In genomic region chr5:139738592-139739315, GRCm38 (mm10) we compare ENCODE assay signal across 14 mouse cellular contexts. TPM values are rescaled to one million over a fixed set of nuclear protein-coding genes. Genes with fewer than 3 reads are reported as not detected.
DNase-seq lines count a peak whose midpoint lies in the region; ATAC-seq and TF ChIP-seq lines count a peak whose summit lies in the region.
"Had no signal": no experiment of that assay in that cellular context is flagged by ENCODE, and none has a peak within 500 bp of the region (broad histone marks: within the 10 kb centered on the region; RNA-seq: fewer than 3 reads in every experiment).

No protein-coding gene starts in this region.

- H3K4me1 ChIP-seq in MEL (ENCODE audit: control insufficient read depth in 1 of 2, insufficient read depth in 2 of 2, low read length in 2 of 2) = peaks cover 22 to 52% of the 10 kb centered on the region in 2 experiments
- peaks cover 42% of the 10 kb centered on the region for H3K4me1 ChIP-seq in limb, embryonic 10.5 days
- peaks cover 31% of the 10 kb centered on the region for H3K4me1 ChIP-seq in small intestine, adult 2 months (ENCODE audit: control insufficient read depth, insufficient read depth, insufficient read length, low read length)
- peaks cover 11% of the 10 kb centered on the region; the same call in 1 of the 2 replicates for H3K4me1 ChIP-seq in hindbrain, postnatal 0 days (ENCODE audit: insufficient read depth, low read length)
- peaks cover 24% of the 10 kb centered on the region for H3K4me1 ChIP-seq in midbrain, embryonic 14.5 days (ENCODE audit: control insufficient read depth, insufficient read depth, low read length)

- 76% methylated on average over 7 of the region's 7 CpGs for WGBS in limb, embryonic 10.5 days
- 34% methylated on average over 7 of the region's 7 CpGs for WGBS in small intestine, adult 2 months
- 72% methylated on average over 7 of the region's 7 CpGs for WGBS in hindbrain, postnatal 0 days
- 72% methylated on average over 7 of the region's 7 CpGs for WGBS in midbrain, embryonic 14.5 days

- peak in 2 of 3 experiments; percentile 1 to 30; a peak in 1 of 6 replicates for TF ChIP-seq CTCF in MEL (IDR thresholded peaks at IDR 0.05 in 2 of 3, conservative IDR thresholded peaks at IDR 0.05 in 1 of 3; ENCODE audit: control insufficient read depth in 1 of 3, insufficient read depth in 1 of 3, low read depth in 2 of 3, low read length in 3 of 3, poor library complexity in 1 of 3, severe bottlenecking in 1 of 3)
- TF ChIP-seq CTCF in small intestine, adult 2 months (IDR thresholded peaks at IDR 0.05; ENCODE audit: extremely low read depth, insufficient read length, insufficient replicate concordance, low read depth, low read length) = peak; percentile 15; the same call in 1 of the 2 replicates
- no peak for TF ChIP-seq CTCF in hindbrain, postnatal 0 days (IDR thresholded peaks at IDR 0.05; ENCODE audit: low read depth)

- TF ChIP-seq EP300 in MEL (IDR thresholded peaks at IDR 0.05; ENCODE audit: low read depth in 1 of 2, low read length in 2 of 2) = peak; percentile 93 to 95

- peak overlapping the region; percentile 55 for H3K27ac ChIP-seq in MEL (ENCODE audit: control insufficient read depth, low read depth, low read length)
- H3K27ac ChIP-seq in limb, embryonic 10.5 days = peak overlapping the region; percentile 43
- peak overlapping the region; percentile 100 for H3K27ac ChIP-seq in small intestine, adult 2 months (ENCODE audit: insufficient read depth, low read depth, low read length)
- no peak overlapping the region for H3K27ac ChIP-seq in hindbrain, postnatal 0 days
- no peak overlapping the region for H3K27ac ChIP-seq in midbrain, embryonic 14.5 days (replicated peaks; ENCODE audit: low read depth, low read length)
- H3K27ac ChIP-seq: kidney, postnatal 0 days; neural tube, embryonic 15.5 days had no signal

- H3K9me3 ChIP-seq in MEL (replicated peaks; ENCODE audit: insufficient read depth, low read length) = no peaks in the 10 kb centered on the region
- no peaks in the 10 kb centered on the region for H3K9me3 ChIP-seq in limb, embryonic 10.5 days (replicated peaks)
- H3K9me3 ChIP-seq in hindbrain, postnatal 0 days (ENCODE audit: low read length) = no peaks in the 10 kb centered on the region
- no peaks in the 10 kb centered on the region for H3K9me3 ChIP-seq in midbrain, embryonic 14.5 days (ENCODE audit: control insufficient read depth, low read length)
- H3K9me3 ChIP-seq: limb, embryonic 15.5 days; neural tube, embryonic 15.5 days had no signal

- no peaks in the 10 kb centered on the region for H3K27me3 ChIP-seq in MEL (ENCODE audit: control insufficient read depth in 1 of 2, insufficient read depth in 2 of 2, low read length in 2 of 2)
- peaks cover 24% of the 10 kb centered on the region for H3K27me3 ChIP-seq in limb, embryonic 10.5 days (ENCODE audit: low read depth, poor library complexity, severe bottlenecking)
- no peaks in the 10 kb centered on the region for H3K27me3 ChIP-seq in small intestine, adult 2 months (ENCODE audit: control insufficient read depth, insufficient read depth, low read length)
- no peaks in the 10 kb centered on the region for H3K27me3 ChIP-seq in hindbrain, postnatal 0 days (ENCODE audit: insufficient read depth, low read length)
- H3K27me3 ChIP-seq in midbrain, embryonic 14.5 days (ENCODE audit: control insufficient read depth, insufficient read depth, low read length) = no peaks in the 10 kb centered on the region
- H3K27me3 ChIP-seq: limb, embryonic 15.5 days had no signal

- peak overlapping the region; percentile 28 for H3K9ac ChIP-seq in MEL (ENCODE audit: control insufficient read depth, low read depth, low read length, poor library complexity, severe bottlenecking)
- H3K9ac ChIP-seq in hindbrain, postnatal 0 days (replicated peaks; ENCODE audit: low read length) = no peak overlapping the region
- no peak overlapping the region for H3K9ac ChIP-seq in midbrain, embryonic 14.5 days (replicated peaks; ENCODE audit: low read length)
- H3K9ac ChIP-seq: limb, embryonic 15.5 days; neural tube, embryonic 15.5 days had no signal

- no peak for ATAC-seq in hindbrain, postnatal 0 days
- ATAC-seq in midbrain, embryonic 14.5 days (ENCODE audit: low FRiP score, low TSS enrichment) = no peak
- ATAC-seq: forebrain, embryonic 14.5 days had no signal

- no peaks in the 10 kb centered on the region for H3K79me2 ChIP-seq in MEL (ENCODE audit: control insufficient read depth, insufficient read depth, low read length, poor library complexity)

- peak; percentile 87 for DNase-seq in MEL (ENCODE audit: low read depth, low spot score)
- peak; percentile 93 for DNase-seq in c-Kit-negative CD71-positive TER-119-positive erythroid progenitor cells, embryonic 14.5 days (ENCODE audit: low read depth, low spot score)
- no peak for DNase-seq in limb, embryonic 10.5 days (ENCODE audit: low spot score)
- no peak for DNase-seq in hindbrain, postnatal 0 days (ENCODE audit: low spot score)
- DNase-seq in midbrain, embryonic 14.5 days = no peak
- no peak for DNase-seq in retina, embryonic 14.5 days (ENCODE audit: low spot score)
- DNase-seq: adrenal gland, postnatal 14 days; cerebellum, adult 2 months; gastrocnemius, postnatal 25 days had no signal

- TF ChIP-seq POLR2A in MEL (IDR thresholded peaks at IDR 0.05; ENCODE audit: control insufficient read depth in 1 of 2, insufficient read depth in 1 of 2, low read depth in 1 of 2, low read length in 2 of 2, poor library complexity in 1 of 2) = no peak
- no peak for TF ChIP-seq POLR2A in small intestine, adult 2 months (IDR thresholded peaks at IDR 0.05; ENCODE audit: low read depth, low read length)

- no peak for TF ChIP-seq RAD21 in MEL (IDR thresholded peaks at IDR 0.05; ENCODE audit: low read depth, low read length)

- no peak overlapping the region for H3K4me2 ChIP-seq in hindbrain, postnatal 0 days (ENCODE audit: low read depth, low read length)
- H3K4me2 ChIP-seq in midbrain, embryonic 14.5 days (ENCODE audit: low read length) = no peak overlapping the region
- H3K4me2 ChIP-seq: limb, embryonic 15.5 days; neural tube, embryonic 15.5 days had no signal

- peaks cover 0 to 43% of the 10 kb centered on the region in 2 experiments; a peak in 2 of 4 replicates for H3K36me3 ChIP-seq in MEL (ENCODE audit: control insufficient read depth in 1 of 2, insufficient read depth in 2 of 2, low read length in 2 of 2)
- no peaks in the 10 kb centered on the region for H3K36me3 ChIP-seq in limb, embryonic 10.5 days
- H3K36me3 ChIP-seq in small intestine, adult 2 months (ENCODE audit: control insufficient read depth, insufficient read depth, low read length) = no peaks in the 10 kb centered on the region
- H3K36me3 ChIP-seq in hindbrain, postnatal 0 days (ENCODE audit: insufficient read depth, low read length) = no peaks in the 10 kb centered on the region
- H3K36me3 ChIP-seq in midbrain, embryonic 14.5 days (ENCODE audit: control insufficient read depth, insufficient read depth, low read length) = no peaks in the 10 kb centered on the region
- H3K36me3 ChIP-seq: limb, embryonic 15.5 days; neural tube, embryonic 15.5 days had no signal

- peak overlapping the region in 1 of 2 experiments; percentile 29; a peak in 1 of 4 replicates for H3K4me3 ChIP-seq in MEL (ENCODE audit: control insufficient read depth in 1 of 2, insufficient read depth in 1 of 2, low read depth in 2 of 2, low read length in 2 of 2)
- H3K4me3 ChIP-seq in limb, embryonic 10.5 days = no peak overlapping the region
- peak overlapping the region; percentile 13; the same call in 1 of the 2 replicates for H3K4me3 ChIP-seq in small intestine, adult 2 months (ENCODE audit: low read depth, low read length)
- H3K4me3 ChIP-seq in hindbrain, postnatal 0 days (ENCODE audit: low read length) = no peak overlapping the region
- H3K4me3 ChIP-seq in midbrain, embryonic 14.5 days (replicated peaks; ENCODE audit: low read depth, low read length) = no peak overlapping the region
- H3K4me3 ChIP-seq: limb, embryonic 15.5 days; neural tube, embryonic 15.5 days had no signal

TF ChIP-seq in MEL, 35 proteins besides CTCF, POLR2A, EP300 and RAD21 (continues in another document):
- TF ChIP-seq MAZ (IDR thresholded peaks at IDR 0.05; ENCODE audit: low read depth, low read length) = peak; percentile 82; the same call in 1 of the 2 replicates
- TF ChIP-seq KAT2A (conservative IDR thresholded peaks at IDR 0.05; ENCODE audit: low read depth, low read length) = no peak
- no peak for TF ChIP-seq TBP (IDR thresholded peaks at IDR 0.05; ENCODE audit: low read depth, low read length)
- no peak for TF ChIP-seq GABPA (IDR thresholded peaks at IDR 0.05; ENCODE audit: low read depth, low read length)

RNA-seq across cellular contexts. Expression of gene Micall2, which starts 2.6 kb away (rescaled TPM):
- total RNA-seq in MEL (2012; rRNA removed) = 3.3 and 5.4 TPM in 2 replicates
- polyA plus RNA-seq in MEL (2012; ENCODE audit: insufficient read depth in 1 of 2, insufficient read length in 2 of 2, low read depth in 1 of 2, low replicate concordance in 2 of 2, missing spikeins in 1 of 2) = 10 to 100 TPM in 1 of 2 experiments, not detected in 1; 17.6 TPM
- 8.9 and 9.0 TPM in 2 replicates for polyA plus RNA-seq in limb, embryonic 10.5 days (2016; fragmentation: Nextera tagmentation; extraction: Ambion mirVana)
- 10.5 and 16.9 TPM in 2 replicates for polyA plus RNA-seq in small intestine, adult 2 months (2012; rRNA removed)
- 11.0 and 13.9 TPM in 2 replicates for total RNA-seq in hindbrain, postnatal 0 days (2014; rRNA removed)
- polyA plus RNA-seq in hindbrain, postnatal 0 days (2015; fragmentation: Nextera tagmentation; extraction: Ambion mirVana) = 8.8 and 10.7 TPM in 2 replicates
- polyA plus RNA-seq in midbrain, embryonic 14.5 days (2014; fragmentation: Nextera tagmentation; extraction: Ambion mirVana) = 12.7 and 13.4 TPM in 2 replicates

RNA-seq across cellular contexts. Expression of gene Ints1, which starts 36.7 kb away (rescaled TPM):
- 77.9 and 82.5 TPM in 2 replicates for total RNA-seq in MEL (2012; rRNA removed)
- 10 to 100 TPM in 1 of 2 experiments, not detected in 1; 89.2 TPM for polyA plus RNA-seq in MEL (2012; ENCODE audit: insufficient read depth in 1 of 2, insufficient read length in 2 of 2, low read depth in 1 of 2, low replicate concordance in 2 of 2, missing spikeins in 1 of 2)
- polyA plus RNA-seq in limb, embryonic 10.5 days (2016; fragmentation: Nextera tagmentation; extraction: Ambion mirVana) = 42.5 and 43.7 TPM in 2 replicates
- 46.9 and 86.6 TPM in 2 replicates for polyA plus RNA-seq in small intestine, adult 2 months (2012; rRNA removed)
- 126 and 158 TPM in 2 replicates for total RNA-seq in hindbrain, postnatal 0 days (2014; rRNA removed)
- 23.2 and 24.3 TPM in 2 replicates for polyA plus RNA-seq in hindbrain, postnatal 0 days (2015; fragmentation: Nextera tagmentation; extraction: Ambion mirVana)
- polyA plus RNA-seq in midbrain, embryonic 14.5 days (2014; fragmentation: Nextera tagmentation; extraction: Ambion mirVana) = 39.0 and 44.7 TPM in 2 replicates

RNA-seq across cellular contexts. Expression of gene Mafk, which starts 52.6 kb away (rescaled TPM):
- 43.6 and 62.1 TPM in 2 replicates for total RNA-seq in MEL (2012; rRNA removed)
- 10 to 100 TPM in 1 of 2 experiments, not detected in 1; 56.5 TPM for polyA plus RNA-seq in MEL (2012; ENCODE audit: insufficient read depth in 1 of 2, insufficient read length in 2 of 2, low read depth in 1 of 2, low replicate concordance in 2 of 2, missing spikeins in 1 of 2)
- polyA plus RNA-seq in limb, embryonic 10.5 days (2016; fragmentation: Nextera tagmentation; extraction: Ambion mirVana) = 7.1 and 8.1 TPM in 2 replicates
- polyA plus RNA-seq in small intestine, adult 2 months (2012; rRNA removed) = 27.1 and 70.9 TPM in 2 replicates
- total RNA-seq in hindbrain, postnatal 0 days (2014; rRNA removed) = 12.9 and 13.1 TPM in 2 replicates
- 6.5 and 7.0 TPM in 2 replicates for polyA plus RNA-seq in hindbrain, postnatal 0 days (2015; fragmentation: Nextera tagmentation; extraction: Ambion mirVana)
- 9.2 and 10.3 TPM in 2 replicates for polyA plus RNA-seq in midbrain, embryonic 14.5 days (2014; fragmentation: Nextera tagmentation; extraction: Ambion mirVana)

Comparison
In these comparisons a context has a peak if more than half of its experiments do, and no peak if none do; other contexts are left out.
1. DNase-seq: peak in MEL (single experiment) and c-Kit-negative CD71-positive TER-119-positive erythroid progenitor cells, embryonic 14.5 days (single experiment); none in limb, embryonic 10.5 days (single experiment), hindbrain, postnatal 0 days (single experiment), midbrain, embryonic 14.5 days (single experiment) and retina, embryonic 14.5 days (single experiment).
2. H3K27ac ChIP-seq: peak in MEL (single experiment), limb, embryonic 10.5 days (single experiment) and small intestine, adult 2 months (single experiment); none in hindbrain, postnatal 0 days (single experiment) and midbrain, embryonic 14.5 days (single experiment).